Mouse (Mus musculus): ENCODE results near the gene Nrde2. TPM values are rescaled to one million over a fixed set of nuclear protein-coding genes. Genes with fewer than 3 reads are reported as not detected.
A peak's percentile ranks its signal among the peaks of the same experiment; 100 is the strongest.

Nrde2 gene
- total and polyA plus RNA-seq, 3 experiments = 18.9 to 25.6 (median 23.6) TPM

GRCm38 (mm10) chr12:100115982-100116381 lies 43.5 kb downstream of the Nrde2 start:
- Histone ChIP-seq H3K4me3 (replicated peaks in 1 of 3; ENCODE audit: low read depth in 2 of 3, low read length in 2 of 3, poor library complexity in 1 of 3) (no peak overlapping the region), H3K4me1 (ENCODE audit: control insufficient read depth in 1 of 2, insufficient read depth in 2 of 2) (peaks cover 9 to 45% of the 10 kb centered on the region in 2 experiments), H3K36me3 (replicated peaks in 1 of 2; ENCODE audit: control insufficient read depth in 1 of 2, insufficient read depth in 1 of 2, low read length in 1 of 2) (peaks cover 77 to 94% of the 10 kb centered on the region in 2 experiments), H3K9me3 (replicated peaks; ENCODE audit: low read length) (no peaks in the 10 kb centered on the region), H3K27me3 (replicated peaks) (no peaks in the 10 kb centered on the region), H3K9ac (ENCODE audit: insufficient read depth, low read depth) (no peak overlapping the region), H3K4me2 (ENCODE audit: insufficient read depth, low read depth, poor library complexity, severe bottlenecking) (no peak overlapping the region), H3K27ac (ENCODE audit: insufficient read depth, low read depth) (peak overlapping the region; percentile 81), H3K79me2 (replicated peaks; ENCODE audit: control insufficient read depth, extremely low read depth, insufficient read depth, poor library complexity, severe bottlenecking) (peaks cover 13% of the 10 kb centered on the region)
- peak; percentile 70 for DNase-seq (ENCODE audit: extremely low read depth)
- dilution Hi-C loops (cut with MboI; ENCODE audit: extremely low pct_ligation_motif_present, extremely low pct_unique_long_range_greater_than_20kb, low sequenced_read_pairs) = no loop called here
- peak; percentile 84 for TF ChIP-seq MXI1 (IDR thresholded peaks at IDR 0.05; ENCODE audit: low read depth, low read length)
- no peak for TF ChIP-seq PAX5 (IDR thresholded peaks at IDR 0.05; ENCODE audit: low read length)
- no peak for TF ChIP-seq POLR2A (IDR thresholded peaks at IDR 0.05; ENCODE audit: low read depth, low read length)
- TF ChIP-seq HCFC1 (IDR thresholded peaks at IDR 0.05; ENCODE audit: low read depth, low read length) = 0 out of 2 replicates have a peak, but pooled peaks have one; percentile 12
- TF ChIP-seq BHLHE40 (IDR thresholded peaks at IDR 0.05; ENCODE audit: low read depth, low read length) = peak; percentile 77
- no peak for TF ChIP-seq RCOR1 (conservative IDR thresholded peaks at IDR 0.05; ENCODE audit: low read depth, low read length)
- TF ChIP-seq E2F4 (IDR thresholded peaks at IDR 0.05; ENCODE audit: insufficient replicate concordance, low read depth, low read length) = no peak
- TF ChIP-seq ZNF384 (IDR thresholded peaks at IDR 0.05; ENCODE audit: low read depth, low read length) = no peak
- TF ChIP-seq JUN (IDR thresholded peaks at IDR 0.05; ENCODE audit: insufficient read depth, low read depth, low read length) = peak; percentile 7; the same call in 1 of the 2 replicates
- TF ChIP-seq GABPA (IDR thresholded peaks at IDR 0.05; ENCODE audit: insufficient replicate concordance, low read depth, low read length) = no peak
- no peak for TF ChIP-seq CTCF (conservative IDR thresholded peaks at IDR 0.05 in 1 of 2, IDR thresholded peaks at IDR 0.05 in 1 of 2; ENCODE audit: low read depth in 2 of 2, low read length in 2 of 2)
- TF ChIP-seq CHD2 (IDR thresholded peaks at IDR 0.05; ENCODE audit: low read length) = no peak
- TF ChIP-seq KAT2A (IDR thresholded peaks at IDR 0.05; ENCODE audit: insufficient replicate concordance, low read length) = no peak
- TF ChIP-seq MYC (IDR thresholded peaks at IDR 0.05; ENCODE audit: low read depth, low read length) = peak; percentile 87
- TF ChIP-seq NELFE (IDR thresholded peaks at IDR 0.05; ENCODE audit: low read depth, low read length) = no peak
- no peak for TF ChIP-seq UBTF (IDR thresholded peaks at IDR 0.05; ENCODE audit: low read depth, low read length)
- TF ChIP-seq ZC3H11A (IDR thresholded peaks at IDR 0.05; ENCODE audit: low read depth, low read length) = no peak
- TF ChIP-seq NRF1 (IDR thresholded peaks at IDR 0.05; ENCODE audit: low read depth, low read length) = no peak
- 0 out of 2 replicates have a peak, but pooled peaks have one; percentile 23 for TF ChIP-seq MEF2A (IDR thresholded peaks at IDR 0.05; ENCODE audit: borderline replicate concordance, low read depth, low read length)
- TF ChIP-seq SMC3 (IDR thresholded peaks at IDR 0.05; ENCODE audit: low read depth, low read length) = no peak
- no peak for TF ChIP-seq TBP (conservative IDR thresholded peaks at IDR 0.05; ENCODE audit: low read depth, low read length)
- TF ChIP-seq ZKSCAN1 (IDR thresholded peaks at IDR 0.05; ENCODE audit: borderline replicate concordance, low read depth, low read length) = no peak
- TF ChIP-seq ELF1 (IDR thresholded peaks at IDR 0.05; ENCODE audit: low read depth, low read length) = no peak; the same call in 1 of the 2 replicates
- TF ChIP-seq JUND (conservative IDR thresholded peaks at IDR 0.05; ENCODE audit: low read depth, low read length) = no peak
- peak; percentile 99 for TF ChIP-seq MAFK (IDR thresholded peaks at IDR 0.05; ENCODE audit: insufficient replicate concordance, low read length)
- TF ChIP-seq RAD21 (IDR thresholded peaks at IDR 0.05; ENCODE audit: low read depth, low read length) = no peak
- TF ChIP-seq USF1 (IDR thresholded peaks at IDR 0.05; ENCODE audit: low read depth, low read length) = no peak
- TF ChIP-seq EP300 (IDR thresholded peaks at IDR 0.05; ENCODE audit: low read length) = peak; percentile 62; the same call in 1 of the 2 replicates
- TF ChIP-seq USF2 (conservative IDR thresholded peaks at IDR 0.05; ENCODE audit: low read depth, low read length) = no peak
- peak; percentile 64; the same call in 1 of the 2 replicates for TF ChIP-seq SIN3A (IDR thresholded peaks at IDR 0.05; ENCODE audit: low read length)
- TF ChIP-seq POLR2AphosphoS2 (IDR thresholded peaks at IDR 0.05; ENCODE audit: low read depth, low read length) = no peak
- peak; percentile 64; the same call in 1 of the 2 replicates for TF ChIP-seq MAX (IDR thresholded peaks at IDR 0.05; ENCODE audit: low read length)
- peak; percentile 77 for TF ChIP-seq IRF4 (IDR thresholded peaks at IDR 0.05; ENCODE audit: low read depth, low read length)
- TF ChIP-seq TCF12 (IDR thresholded peaks at IDR 0.05; ENCODE audit: low read depth, low read length) = no peak
- TF ChIP-seq ZMIZ1 (IDR thresholded peaks at IDR 0.05; ENCODE audit: low read depth, low read length) = no peak
- TF ChIP-seq ETS1 (conservative IDR thresholded peaks at IDR 0.05; ENCODE audit: low read depth, low read length) = peak; percentile 66
- no peak for TF ChIP-seq MAZ (IDR thresholded peaks at IDR 0.05; ENCODE audit: low read depth, low read length)
- TF ChIP-seq CHD1 (IDR thresholded peaks at IDR 0.05; ENCODE audit: low read depth, low read length) = no peak
- in situ Hi-C loops (cut with MboI; ENCODE audit: low pct_ligation_motif_present, low pct_unique_long_range_greater_than_20kb, low sequenced_read_pairs) = loop anchor here (25.0 kb wide), 1 partner anchor 1029 kb away; no protein-coding TSS in a partner anchor
